Mouse (Mus musculus): ENCODE measurements at regions not wholly inside any gene's neighbourhood (a gene's known extent, or its start where the extent isn't known, plus 50 kb on each side); places are given as distances from the start of the nearest gene placed in this dataset.

DNA sequence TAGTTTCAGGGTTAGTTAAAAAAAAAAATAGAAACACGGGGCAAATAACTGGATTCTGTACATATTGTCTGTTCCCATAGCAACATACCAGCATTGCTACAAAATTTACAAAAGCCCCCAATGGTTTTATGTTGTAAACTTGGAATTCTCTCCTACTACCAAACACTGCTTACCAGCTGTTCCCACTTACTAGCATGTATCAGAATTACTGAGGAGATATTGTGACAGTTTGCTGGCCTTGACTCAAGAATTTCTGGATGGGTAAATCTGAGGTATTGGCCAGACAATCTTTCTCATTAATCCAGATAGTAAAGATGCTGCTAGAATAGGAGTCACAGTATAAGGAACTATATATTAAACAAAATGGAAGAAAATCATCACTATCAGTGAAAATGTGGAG, 375.2 kb upstream of the Flrt2 start:
- TF ChIP-seq CTCF (IDR thresholded peaks at IDR 0.05; ENCODE audit: low read depth): no peak
- TF ChIP-seq EP300 (IDR thresholded peaks at IDR 0.05; ENCODE audit: low read depth): no peak

Data from liver, postnatal 0 days (tissue).